Mouse (Mus musculus) stomach, embryonic 14.5 days (tissue): ENCODE measurements at regions not wholly inside any gene's neighbourhood (a gene's known extent, or its start where the extent isn't known, plus 50 kb on each side); places are given as distances from the start of the nearest gene placed in this dataset.

Experiments
- ATAC-seq: fragments of 200-750 bp; cut with Nextera tagmentation; 2 replicates; pipeline ENCODE4 v1.8.0; 2017; ENCODE audit warnings: low read depth, moderate TSS enrichment; ENCODE audit not compliant: insufficient number of reproducible peaks, insufficient read depth, low FRiP score
- H3K27ac ChIP-seq: fragments of 300-500 bp; sonication (generic); 2 replicates; pipeline ENCODE4 v1.5.1; 2014; ENCODE audit warnings: mild to moderate bottlenecking, low read length, moderate library complexity, mixed read lengths
- H3K27me3 ChIP-seq: fragments of 300-500 bp; sonication (generic); 2 replicates; pipeline ENCODE4 v1.6.1; 2014; ENCODE audit warnings: low read length, control low read depth, mixed read lengths; ENCODE audit not compliant: control insufficient read depth, insufficient read depth
- H3K36me3 ChIP-seq: fragments of 300-500 bp; sonication (generic); 2 replicates; pipeline ENCODE4 v1.6.1; 2014; ENCODE audit warnings: mild to moderate bottlenecking, control low read depth, low read length, moderate library complexity, mixed read lengths; ENCODE audit not compliant: control insufficient read depth, insufficient read depth
- H3K4me1 ChIP-seq: fragments of 300-500 bp; sonication (generic); 2 replicates; pipeline ENCODE4 v1.6.1; 2014; ENCODE audit warnings: low read length, control low read depth, mixed read lengths; ENCODE audit not compliant: control insufficient read depth, insufficient read depth
- H3K4me2 ChIP-seq: fragments of 300-500 bp; sonication (generic); replicated peaks from 2 replicates; pipeline ENCODE4 v1.6.1; 2014; ENCODE audit warnings: low read depth, low read length, control low read depth
- H3K4me3 ChIP-seq: fragments of 300-500 bp; sonication (generic); 2 replicates; pipeline ENCODE4 v1.5.1; 2014; ENCODE audit warnings: low read depth, low read length, control low read depth
- H3K9ac ChIP-seq: fragments of 300-500 bp; sonication (generic); replicated peaks from 2 replicates; pipeline ENCODE4 v1.6.1; 2014; ENCODE audit warnings: low read depth, mild to moderate bottlenecking, control low read depth, low read length, moderate library complexity, mixed read lengths
- H3K9me3 ChIP-seq: fragments of 300-500 bp; sonication (generic); 2 replicates; pipeline ENCODE4 v1.6.1; 2016; ENCODE audit warnings: low read depth, low read length, control low read depth; ENCODE audit not compliant: control insufficient read depth
- WGBS: fragments of 180-500 bp; shearing (Covaris S2); extraction: QIAGEN DNeasy Blood & Tissue Kit; methylation state at CpG from one replicate; pipeline ENCODE4 v1.1.7; 2014; 5-methylcytosine and 5-hydroxymethylcytosine counted together

DNA sequence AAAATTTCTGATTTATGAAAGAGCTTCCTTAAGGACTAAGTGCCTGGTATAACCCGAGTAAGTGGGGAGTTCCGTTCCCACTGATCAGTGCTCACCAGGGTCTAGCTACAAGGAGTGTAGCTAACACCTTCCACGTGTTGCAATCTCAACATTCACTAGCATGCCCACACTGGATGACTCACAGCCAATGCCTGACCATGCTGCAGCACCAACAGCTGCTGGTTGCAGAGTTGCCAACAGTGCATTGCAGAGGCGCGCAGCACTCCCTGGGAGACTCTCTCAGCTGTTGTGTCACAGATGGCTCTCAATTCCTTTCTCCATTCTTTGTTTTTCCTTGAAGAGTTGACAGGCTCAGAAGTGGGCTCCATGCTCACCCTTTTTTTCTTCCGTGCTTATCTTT is 787.5 kb upstream of the Tenm3 start:
- ATAC-seq, result no peak
- no peak overlapping the region for H3K4me3 ChIP-seq
- H3K9me3 ChIP-seq, result no peaks in the 10 kb centered on the region
- H3K4me2 ChIP-seq, result no peak overlapping the region
- no peaks in the 10 kb centered on the region for H3K4me1 ChIP-seq
- no peak overlapping the region for H3K9ac ChIP-seq
- no peak overlapping the region for H3K27ac ChIP-seq
- no peaks in the 10 kb centered on the region for H3K36me3 ChIP-seq
- 64% methylated on average over 6 of the region's 6 CpGs for WGBS
- H3K27me3 ChIP-seq, result no peaks in the 10 kb centered on the region

DNA sequence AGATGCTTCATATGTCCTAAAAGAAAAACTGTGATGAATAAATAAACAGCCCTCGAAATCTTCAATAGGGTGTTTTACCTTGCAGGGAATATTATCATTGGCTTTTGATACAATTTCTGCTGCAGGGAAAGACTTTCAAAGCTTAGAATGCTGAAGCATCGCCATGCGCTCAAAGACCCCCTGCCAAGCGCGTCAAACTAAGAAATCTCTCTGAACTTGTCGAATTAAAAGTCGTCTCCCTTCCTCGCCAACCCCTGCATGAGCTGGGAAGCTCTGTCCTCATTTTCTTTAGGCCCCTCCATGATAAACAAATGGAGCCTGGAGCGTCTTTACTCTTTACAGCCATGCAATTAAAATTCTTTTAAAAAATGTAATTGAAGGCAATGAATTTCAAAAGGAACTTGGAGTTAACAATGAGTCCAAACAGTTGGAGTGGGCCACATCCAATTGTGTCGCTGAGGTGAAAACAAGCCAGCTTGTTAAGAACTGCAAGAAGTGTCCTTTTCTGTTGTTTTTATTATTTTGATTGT is 784.3 kb upstream of the Tenm3 start:
- Histone ChIP-seq H3K9ac (no peak overlapping the region), H3K36me3 (no peaks in the 10 kb centered on the region), H3K4me3 (no peak overlapping the region), H3K4me2 (no peak overlapping the region), H3K4me1 (no peaks in the 10 kb centered on the region), H3K27me3 (no peaks in the 10 kb centered on the region), H3K27ac (no peak overlapping the region), H3K9me3 (no peaks in the 10 kb centered on the region)
- ATAC-seq, result no peak
- 42% methylated on average over 10 of the region's 10 CpGs for WGBS

DNA sequence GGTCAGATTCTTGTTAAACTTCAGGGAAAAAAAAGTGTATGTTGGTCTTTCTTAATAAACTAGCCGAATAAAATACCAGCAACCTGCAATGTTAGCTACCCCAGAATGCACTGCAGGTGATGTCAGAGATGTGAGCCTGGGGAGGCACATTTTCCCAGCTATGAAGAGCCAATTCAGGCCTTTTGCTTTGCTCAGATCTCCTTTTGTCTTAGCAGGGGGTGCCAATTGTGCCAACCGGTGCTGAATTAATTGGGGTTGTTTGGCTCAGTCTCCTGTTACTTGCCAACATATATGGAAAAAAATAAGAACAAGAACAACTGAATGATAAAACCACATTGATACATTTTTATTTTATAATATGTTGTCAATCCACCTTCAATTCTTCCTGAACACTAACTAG is 751.8 kb upstream of the Tenm3 start:
- H3K4me1 ChIP-seq, result no peaks in the 10 kb centered on the region
- ATAC-seq, result no peak
- H3K36me3 ChIP-seq, result no peaks in the 10 kb centered on the region
- H3K4me3 ChIP-seq, result no peak overlapping the region
- 74% methylated on average over 2 of the region's 2 CpGs for WGBS
- no peak overlapping the region for H3K4me2 ChIP-seq
- H3K27ac ChIP-seq, result no peak overlapping the region
- no peaks in the 10 kb centered on the region for H3K9me3 ChIP-seq
- H3K9ac ChIP-seq, result no peak overlapping the region
- H3K27me3 ChIP-seq, result no peaks in the 10 kb centered on the region

DNA sequence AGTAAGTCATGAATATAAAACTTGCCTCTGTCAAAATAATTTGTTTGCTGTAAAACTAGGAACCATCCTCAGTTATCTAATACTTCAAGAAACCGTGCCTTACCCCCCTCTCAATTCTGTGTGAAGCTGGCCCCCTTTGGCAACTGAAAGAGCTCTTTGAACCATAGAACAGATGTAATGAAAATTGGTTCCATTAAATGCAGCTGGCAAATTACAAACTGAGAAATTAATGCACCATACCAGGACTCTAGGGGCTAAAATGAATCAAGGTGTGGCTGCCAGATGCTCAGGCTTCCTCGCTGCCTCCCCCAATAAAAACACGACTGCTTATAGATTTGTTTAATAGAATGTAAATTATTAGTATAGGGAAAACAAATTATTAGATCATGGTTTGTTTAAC is 723.7 kb upstream of the Tenm3 start:
- H3K9ac ChIP-seq, result no peak overlapping the region
- no peak for ATAC-seq
- H3K4me1 ChIP-seq, result no peaks in the 10 kb centered on the region
- H3K9me3 ChIP-seq, result no peaks in the 10 kb centered on the region
- WGBS, result 57% methylated on average over 3 of the region's 3 CpGs
- H3K4me2 ChIP-seq, result no peak overlapping the region
- H3K27me3 ChIP-seq, result no peaks in the 10 kb centered on the region
- no peak overlapping the region for H3K27ac ChIP-seq
- H3K4me3 ChIP-seq, result no peak overlapping the region
- H3K36me3 ChIP-seq, result no peaks in the 10 kb centered on the region

DNA sequence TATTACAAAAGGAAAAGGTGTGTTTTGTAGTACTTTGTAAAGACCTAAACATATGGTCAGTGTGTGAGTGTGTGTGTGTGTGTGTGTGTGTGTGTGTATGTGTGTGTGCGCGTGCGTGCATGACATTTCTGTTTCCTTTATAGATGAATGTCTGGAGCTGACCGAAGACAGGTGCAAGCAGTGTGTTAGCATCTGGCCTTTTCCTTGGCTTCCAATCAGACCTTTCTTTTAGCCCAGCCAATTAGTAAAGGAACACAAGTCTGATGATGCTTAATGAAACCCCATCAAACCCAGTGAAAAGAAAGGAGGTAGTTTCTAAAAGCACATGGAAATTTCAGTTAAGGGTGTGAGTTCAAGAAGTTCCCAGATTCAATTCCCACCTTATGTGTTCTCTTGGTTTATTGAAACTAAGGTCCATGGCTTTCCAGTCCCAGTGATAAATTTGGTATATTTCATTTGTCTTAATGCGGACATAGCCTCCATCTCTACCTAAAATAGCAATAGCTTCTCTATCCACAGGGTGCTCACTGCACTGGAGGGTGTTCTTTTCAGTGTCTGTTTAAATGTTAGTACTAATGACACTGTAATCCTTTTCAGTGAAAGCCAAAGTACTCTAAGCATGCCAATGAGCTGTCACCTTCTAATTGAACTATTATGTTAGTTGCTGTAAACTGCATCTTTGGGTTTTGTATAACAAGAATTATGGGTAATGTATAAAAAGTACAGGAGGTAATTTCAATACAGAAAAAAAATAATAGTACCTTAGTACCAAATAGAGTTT is 719.9 kb upstream of the Tenm3 start:
- Histone ChIP-seq H3K4me1 (no peaks in the 10 kb centered on the region), H3K27me3 (no peaks in the 10 kb centered on the region), H3K9me3 (no peaks in the 10 kb centered on the region), H3K36me3 (no peaks in the 10 kb centered on the region), H3K9ac (no peak overlapping the region), H3K4me2 (no peak overlapping the region), H3K4me3 (no peak overlapping the region), H3K27ac (no peak overlapping the region)
- ATAC-seq, result no peak
- 93% methylated on average over 5 of the region's 5 CpGs for WGBS

DNA sequence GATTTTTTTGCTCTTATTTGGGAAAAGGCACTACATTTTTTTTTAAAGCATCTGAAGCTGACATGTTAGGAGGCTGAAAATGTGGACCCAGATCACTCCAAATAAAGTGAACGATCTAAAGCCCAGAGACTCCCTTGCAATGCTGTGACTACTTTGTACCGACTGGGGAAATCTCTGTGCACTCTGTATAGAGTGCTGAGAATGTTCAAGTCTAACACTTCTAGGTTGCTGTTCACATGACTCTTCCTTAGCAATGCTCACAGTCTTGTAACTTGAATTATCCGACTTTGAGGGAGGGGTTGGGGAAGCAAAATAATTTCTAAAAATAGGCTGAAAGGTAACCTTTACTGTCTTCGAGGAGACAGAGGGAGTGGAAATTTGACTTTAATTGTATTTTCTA is 719.2 kb upstream of the Tenm3 start:
- WGBS, result 90% methylated on average over 4 of the region's 4 CpGs
- H3K36me3 ChIP-seq, result no peaks in the 10 kb centered on the region
- H3K9me3 ChIP-seq, result no peaks in the 10 kb centered on the region
- H3K4me2 ChIP-seq, result no peak overlapping the region
- no peak for ATAC-seq
- no peaks in the 10 kb centered on the region for H3K27me3 ChIP-seq
- no peaks in the 10 kb centered on the region for H3K4me1 ChIP-seq
- no peak overlapping the region for H3K4me3 ChIP-seq
- H3K27ac ChIP-seq, result no peak overlapping the region
- H3K9ac ChIP-seq, result no peak overlapping the region

DNA sequence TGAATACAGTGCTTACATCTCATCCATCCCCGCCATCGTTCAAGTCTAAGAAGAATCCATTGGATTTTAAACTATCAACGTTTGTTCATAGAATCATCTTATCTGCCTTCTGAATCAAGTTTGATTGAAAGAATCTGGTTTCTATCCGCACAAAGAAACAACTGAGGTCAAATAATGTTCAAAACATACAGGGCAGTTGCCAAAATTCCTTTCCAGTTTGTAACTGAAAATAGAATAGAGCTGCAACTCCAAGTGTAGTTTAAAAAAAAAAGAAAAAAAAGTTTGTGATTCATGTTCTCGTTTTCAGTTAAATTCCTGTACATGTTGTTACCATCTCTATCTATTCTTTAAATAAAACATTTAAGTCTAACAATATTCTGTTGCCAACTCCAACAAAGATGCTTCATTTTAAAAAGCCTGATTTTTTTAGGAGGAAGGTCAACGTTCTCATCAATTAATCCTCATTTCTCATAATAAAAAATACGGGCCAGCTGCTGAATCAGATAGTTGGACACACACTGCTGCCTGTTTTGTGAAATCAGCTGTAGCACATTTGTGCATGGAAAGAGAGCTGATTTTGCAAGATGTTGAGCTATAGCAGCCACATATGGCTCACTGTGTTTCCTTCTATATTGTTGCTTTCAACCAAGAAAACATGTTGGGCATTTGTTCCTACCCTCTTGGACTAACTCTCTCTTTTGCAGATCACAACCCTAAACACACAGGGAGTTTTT is 712.1 kb upstream of the Tenm3 start:
- H3K9me3 ChIP-seq, result no peaks in the 10 kb centered on the region
- no peaks in the 10 kb centered on the region for H3K4me1 ChIP-seq
- no peaks in the 10 kb centered on the region for H3K36me3 ChIP-seq
- H3K4me3 ChIP-seq, result no peak overlapping the region
- 50% methylated on average over 7 of the region's 7 CpGs for WGBS
- no peak for ATAC-seq
- H3K4me2 ChIP-seq, result no peak overlapping the region
- H3K27me3 ChIP-seq, result no peaks in the 10 kb centered on the region
- H3K27ac ChIP-seq, result no peak overlapping the region
- H3K9ac ChIP-seq, result no peak overlapping the region

DNA sequence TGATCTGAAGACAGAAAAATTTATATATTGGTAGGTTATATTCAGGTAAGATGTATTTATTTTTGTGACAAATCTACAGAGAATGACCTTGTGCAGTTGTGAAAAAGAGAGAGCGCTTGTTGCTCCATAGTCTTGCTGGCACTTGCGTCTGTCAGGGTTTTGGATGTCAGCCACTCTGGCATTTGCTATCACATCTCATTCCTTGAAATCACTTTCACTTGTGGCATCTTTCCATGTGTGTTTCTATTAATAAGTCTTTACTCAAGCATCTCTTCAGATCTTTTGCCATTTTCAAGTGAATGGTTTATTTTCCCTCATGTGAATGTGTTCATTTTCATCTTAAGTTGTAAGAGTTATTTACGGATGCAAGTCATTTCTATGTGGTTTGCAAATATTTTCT is 709.4 kb upstream of the Tenm3 start:
- H3K9me3 ChIP-seq, result no peaks in the 10 kb centered on the region
- H3K27me3 ChIP-seq, result no peaks in the 10 kb centered on the region
- no peak for ATAC-seq
- H3K4me3 ChIP-seq, result no peak overlapping the region
- no peaks in the 10 kb centered on the region for H3K36me3 ChIP-seq
- no peaks in the 10 kb centered on the region for H3K4me1 ChIP-seq
- WGBS, result 91% methylated on average over 3 of the region's 3 CpGs
- no peak overlapping the region for H3K9ac ChIP-seq
- no peak overlapping the region for H3K4me2 ChIP-seq
- no peak overlapping the region for H3K27ac ChIP-seq
